Comparison of ENCODE assay signal across 24 mouse cellular contexts in genomic region chr2:174211681-174212080, GRCm38 (mm10).
DNase-seq lines count a peak whose midpoint lies in the region; ATAC-seq and TF ChIP-seq lines count a peak whose summit lies in the region.
"Had no signal": no experiment of that assay in that cellular context is flagged by ENCODE, and none has a peak within 500 bp of the region (broad histone marks: within the 10 kb centered on the region; RNA-seq: fewer than 3 reads in every experiment).

No protein-coding gene starts in this region.

- H3K9ac ChIP-seq in lung, postnatal 0 days (replicated peaks; ENCODE audit: low read depth), result no peak overlapping the region
- no peak overlapping the region for H3K9ac ChIP-seq in hindbrain, embryonic 14.5 days
- H3K9ac ChIP-seq: embryonic facial prominence, embryonic 12.5 days; forebrain, embryonic 12.5 days; forebrain, embryonic 15.5 days; hindbrain, embryonic 12.5 days had no signal

- no peaks in the 10 kb centered on the region for H3K27me3 ChIP-seq in kidney, adult 2 months (replicated peaks; ENCODE audit: control insufficient read depth, insufficient read depth, low read length)
- no peaks in the 10 kb centered on the region for H3K27me3 ChIP-seq in lung, postnatal 0 days (replicated peaks; ENCODE audit: insufficient read depth, low read length)
- H3K27me3 ChIP-seq in hindbrain, embryonic 14.5 days (ENCODE audit: control insufficient read depth, insufficient read depth, low read length), result no peaks in the 10 kb centered on the region
- H3K27me3 ChIP-seq: embryonic facial prominence, embryonic 12.5 days; forebrain, embryonic 12.5 days; forebrain, embryonic 15.5 days; hindbrain, embryonic 12.5 days had no signal

- no peak for TF ChIP-seq POLR2A in kidney, adult 2 months (IDR thresholded peaks at IDR 0.05; ENCODE audit: low read depth, low read length)

- TF ChIP-seq EP300 in lung, postnatal 0 days (IDR thresholded peaks at IDR 0.05), result no peak

- no peaks in the 10 kb centered on the region for H3K9me3 ChIP-seq in lung, postnatal 0 days (ENCODE audit: low read length)
- no peaks in the 10 kb centered on the region for H3K9me3 ChIP-seq in hindbrain, embryonic 14.5 days (ENCODE audit: control insufficient read depth, low read length)
- H3K9me3 ChIP-seq: embryonic facial prominence, embryonic 12.5 days; forebrain, embryonic 12.5 days; forebrain, embryonic 15.5 days; hindbrain, embryonic 12.5 days had no signal

- no peak for TF ChIP-seq CTCF in kidney, adult 2 months (conservative IDR thresholded peaks at IDR 0.05; ENCODE audit: insufficient read depth, insufficient read length, low read depth, low read length)
- TF ChIP-seq CTCF in lung, postnatal 0 days (IDR thresholded peaks at IDR 0.05), result no peak

- no peaks in the 10 kb centered on the region for H3K4me1 ChIP-seq in kidney, adult 2 months (ENCODE audit: control insufficient read depth, insufficient read depth, low read length)
- no peaks in the 10 kb centered on the region for H3K4me1 ChIP-seq in lung, postnatal 0 days (ENCODE audit: insufficient read depth, low read depth, low read length)
- H3K4me1 ChIP-seq in hindbrain, embryonic 14.5 days (replicated peaks; ENCODE audit: control insufficient read depth, insufficient read depth, low read length), result no peaks in the 10 kb centered on the region
- H3K4me1 ChIP-seq: embryonic facial prominence, embryonic 12.5 days; forebrain, embryonic 12.5 days; forebrain, embryonic 15.5 days; hindbrain, embryonic 12.5 days had no signal

- no peaks in the 10 kb centered on the region for H3K36me3 ChIP-seq in kidney, adult 2 months (ENCODE audit: control insufficient read depth, insufficient read depth, low read length)
- no peaks in the 10 kb centered on the region for H3K36me3 ChIP-seq in lung, postnatal 0 days (ENCODE audit: insufficient read depth, low read length)
- H3K36me3 ChIP-seq in hindbrain, embryonic 14.5 days (replicated peaks; ENCODE audit: control insufficient read depth, insufficient read depth), result no peaks in the 10 kb centered on the region
- H3K36me3 ChIP-seq: embryonic facial prominence, embryonic 12.5 days; forebrain, embryonic 12.5 days; forebrain, embryonic 15.5 days; G1E; hindbrain, embryonic 12.5 days had no signal

- peak; percentile 6 for DNase-seq in kidney, adult 2 months
- no peak for DNase-seq in kidney, postnatal 4 days
- peak; percentile 69 for DNase-seq in lung, postnatal 0 days (ENCODE audit: low spot score)
- peak; percentile 62 for DNase-seq in lung, postnatal 25 days (ENCODE audit: low spot score)
- DNase-seq in thymus, adult 18-20 months, result no peak
- no peak for DNase-seq in hindbrain, embryonic 14.5 days (ENCODE audit: low spot score)
- DNase-seq: adrenal gland, postnatal 10 days; adrenal gland, postnatal 36 days; B cell, adult 2 months; cerebellum, adult 18-20 months; cerebellum, adult 9-10 months; cerebellum, postnatal 14 days; gastrocnemius, adult 2 months; gastrocnemius, postnatal 14 days; heart, adult 11 months had no signal

- H3K4me2 ChIP-seq in lung, postnatal 0 days (replicated peaks; ENCODE audit: low read depth, low read length), result no peak overlapping the region
- no peak overlapping the region for H3K4me2 ChIP-seq in hindbrain, embryonic 14.5 days (replicated peaks)
- H3K4me2 ChIP-seq: embryonic facial prominence, embryonic 12.5 days; forebrain, embryonic 12.5 days; forebrain, embryonic 15.5 days; heart, embryonic 11.5 days; hindbrain, embryonic 12.5 days had no signal

- peak; percentile 35; the same call in 1 of the 2 replicates for ATAC-seq in lung, postnatal 0 days
- ATAC-seq in hindbrain, embryonic 14.5 days (ENCODE audit: low FRiP score), result no peak
- ATAC-seq: forebrain, embryonic 15.5 days; hindbrain, embryonic 16.5 days; Patski had no signal

- no peak overlapping the region for H3K4me3 ChIP-seq in kidney, adult 2 months (ENCODE audit: insufficient read depth, low read depth, low read length)
- no peak overlapping the region for H3K4me3 ChIP-seq in lung, postnatal 0 days (ENCODE audit: low read depth, low read length)
- no peak overlapping the region for H3K4me3 ChIP-seq in hindbrain, embryonic 14.5 days (replicated peaks; ENCODE audit: low read length)
- H3K4me3 ChIP-seq: embryonic facial prominence, embryonic 12.5 days; erythroblast, embryonic 14.5 days; forebrain, embryonic 12.5 days; forebrain, embryonic 15.5 days; gastrocnemius, adult 2 months; hindbrain, embryonic 12.5 days had no signal

- no peak overlapping the region for H3K27ac ChIP-seq in kidney, adult 2 months (ENCODE audit: insufficient read depth, low read depth, low read length)
- no peak overlapping the region for H3K27ac ChIP-seq in lung, postnatal 0 days (ENCODE audit: low read length)
- H3K27ac ChIP-seq in hindbrain, embryonic 14.5 days, result no peak overlapping the region
- H3K27ac ChIP-seq: embryonic facial prominence, embryonic 12.5 days; forebrain, embryonic 12.5 days; forebrain, embryonic 15.5 days; gastrocnemius, adult 2 months; hindbrain, embryonic 12.5 days had no signal

- WGBS in kidney, adult 2 months, result 55% methylated on average over 4 of the region's 4 CpGs
- WGBS in lung, postnatal 0 days, result 49% methylated on average over 4 of the region's 4 CpGs
- WGBS in hindbrain, embryonic 14.5 days, result 91% methylated on average over 4 of the region's 4 CpGs

Comparison
In these comparisons a context has a peak if more than half of its experiments do, and no peak if none do; other contexts are left out.
1. DNase-seq: peak in kidney, adult 2 months (single experiment), lung, postnatal 0 days (single experiment) and lung, postnatal 25 days (single experiment); none in kidney, postnatal 4 days (0 of 2), thymus, adult 18-20 months (0 of 2) and hindbrain, embryonic 14.5 days (single experiment).